Mouse (Mus musculus): Measurements from ENCODE around the gene Baiap2l2.

Baiap2l2 gene

DNA sequence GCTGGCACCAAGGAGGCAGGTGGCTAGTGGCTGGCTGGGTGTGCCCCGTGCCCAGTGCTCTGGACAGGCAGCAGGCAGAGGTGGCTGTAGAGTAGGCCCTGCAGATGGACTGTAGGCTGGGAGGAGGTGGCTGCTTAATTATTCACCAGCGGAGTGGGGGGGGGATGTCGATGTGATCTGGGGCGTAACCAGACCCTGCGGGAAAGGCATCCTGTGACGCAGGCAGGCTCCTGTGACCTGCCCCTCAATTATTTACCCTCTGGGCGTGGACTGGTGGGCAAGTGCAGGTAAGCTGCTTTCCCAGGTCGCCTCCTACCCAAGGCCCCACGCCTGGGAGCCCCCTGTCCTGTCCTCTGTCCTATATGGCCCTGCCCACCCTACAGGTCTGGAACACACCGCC, at the start of gene Baiap2l2:
TSS of gene Baiap2l2 (minus strand) at position 139 of the 400 bp plus-strand sequence.
- no peak for DNase-seq (ENCODE audit: low spot score in 2 of 2)

DNA sequence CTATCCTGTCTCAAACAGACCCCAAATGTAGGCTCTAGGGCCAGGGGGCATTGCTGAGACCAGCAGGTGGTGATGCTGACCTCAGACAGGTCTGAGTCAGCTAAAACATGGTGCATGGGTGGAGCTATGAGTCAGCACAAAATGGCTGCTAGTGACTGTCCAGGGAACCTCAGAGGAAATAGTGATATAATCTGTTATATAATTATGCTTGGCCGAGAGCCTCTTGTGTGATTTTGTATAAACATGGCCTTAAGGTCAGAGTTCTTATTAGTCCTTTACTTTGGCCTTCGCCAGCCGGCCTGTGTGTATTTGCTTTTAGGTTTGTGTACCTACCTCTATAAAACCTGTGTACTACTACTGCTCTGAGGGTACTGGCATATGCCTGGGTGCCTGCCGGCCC, 48.1 kb upstream of the Baiap2l2 start:
- DNase-seq (ENCODE audit: low spot score in 2 of 2) = no peak

DNA sequence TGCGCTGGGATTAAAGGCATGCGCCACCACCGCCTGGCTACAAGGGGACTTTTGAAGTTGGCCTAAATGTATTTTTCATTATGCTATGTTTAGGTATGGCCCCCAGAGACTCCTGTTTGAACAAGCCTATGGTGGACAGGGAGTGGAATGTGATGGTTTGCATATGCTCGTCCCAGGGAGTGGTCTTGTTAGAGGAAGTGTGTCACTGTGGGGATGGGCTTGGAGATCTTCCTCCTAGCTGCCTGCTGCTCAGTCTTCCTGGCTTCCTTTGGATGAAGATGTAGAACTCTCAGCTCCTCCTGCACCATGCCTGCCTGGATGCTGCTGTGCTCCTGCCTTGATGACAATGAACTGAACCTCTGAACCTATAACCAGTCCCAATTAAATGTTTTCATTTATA, 45.2 kb upstream of the Baiap2l2 start:
- DNase-seq (ENCODE audit: low spot score in 2 of 2) = no peak

DNA sequence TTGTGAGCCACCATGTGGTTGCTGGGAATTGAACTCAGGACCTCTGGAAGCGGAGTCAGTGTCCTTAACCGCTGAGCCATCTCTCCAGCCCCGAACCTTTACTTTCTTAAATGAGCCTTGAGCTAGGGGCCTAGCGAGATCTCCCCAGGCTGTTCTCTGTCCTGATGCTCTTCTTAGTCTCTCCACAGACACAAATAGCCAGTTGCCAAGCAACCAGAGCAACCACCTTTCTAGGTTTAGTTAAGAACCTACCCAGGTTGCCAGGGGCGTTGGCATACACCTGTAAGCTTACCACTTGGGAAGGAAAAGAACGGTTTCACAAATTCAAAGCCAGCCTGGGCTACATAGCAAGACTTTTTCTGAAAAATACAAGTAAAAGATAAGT, 44.6 kb upstream of the Baiap2l2 start:
- DNase-seq (ENCODE audit: low spot score in 2 of 2) = no peak

DNA sequence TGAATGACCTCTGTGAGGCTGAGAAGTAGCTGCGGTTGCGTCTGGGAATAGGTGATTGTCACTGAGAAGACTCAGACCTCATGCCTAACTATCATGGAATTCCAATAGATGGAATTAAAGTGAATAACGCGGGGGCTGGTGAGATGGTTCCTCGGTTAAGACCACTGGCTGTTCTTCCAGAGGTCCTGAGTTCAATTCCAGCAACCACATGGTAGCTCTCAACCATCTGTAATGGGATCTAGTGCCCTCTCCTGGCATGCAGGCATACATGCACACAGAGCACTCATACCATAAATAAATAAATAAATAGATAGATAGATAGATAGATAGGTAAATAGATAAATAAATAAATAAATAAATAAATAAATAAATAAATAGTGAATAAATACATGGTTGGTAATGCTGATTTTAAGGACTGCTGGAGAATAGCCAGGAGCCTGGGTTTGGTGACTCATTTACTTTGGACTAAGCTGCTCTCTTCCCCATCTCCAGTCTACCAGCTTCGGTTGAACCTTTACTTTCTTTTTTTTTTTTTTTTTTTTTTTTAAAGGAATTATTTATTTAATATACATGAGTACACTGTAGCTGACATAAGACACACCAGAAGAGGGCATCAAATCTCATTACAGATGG, 44.1 kb upstream of the Baiap2l2 start:
- DNase-seq (ENCODE audit: low spot score in 2 of 2) = no peak

DNA sequence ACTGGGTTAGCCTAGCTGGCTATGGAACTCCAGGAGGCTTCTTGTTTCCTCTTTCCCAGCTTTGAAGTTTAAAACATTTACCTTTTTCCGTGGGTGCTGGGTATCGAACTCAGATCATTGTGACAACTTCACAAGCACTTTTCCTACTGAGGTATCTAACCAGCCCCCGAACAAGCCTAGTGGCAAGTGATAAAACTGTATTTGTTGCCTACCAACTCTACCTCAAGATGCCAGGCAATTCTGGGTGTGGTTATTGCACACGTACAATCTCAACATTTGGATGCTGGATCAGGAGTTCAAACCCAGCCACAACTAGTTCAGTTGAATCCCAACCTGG, 43.6 kb upstream of the Baiap2l2 start:
- no peak for DNase-seq (ENCODE audit: low spot score in 2 of 2)

DNA sequence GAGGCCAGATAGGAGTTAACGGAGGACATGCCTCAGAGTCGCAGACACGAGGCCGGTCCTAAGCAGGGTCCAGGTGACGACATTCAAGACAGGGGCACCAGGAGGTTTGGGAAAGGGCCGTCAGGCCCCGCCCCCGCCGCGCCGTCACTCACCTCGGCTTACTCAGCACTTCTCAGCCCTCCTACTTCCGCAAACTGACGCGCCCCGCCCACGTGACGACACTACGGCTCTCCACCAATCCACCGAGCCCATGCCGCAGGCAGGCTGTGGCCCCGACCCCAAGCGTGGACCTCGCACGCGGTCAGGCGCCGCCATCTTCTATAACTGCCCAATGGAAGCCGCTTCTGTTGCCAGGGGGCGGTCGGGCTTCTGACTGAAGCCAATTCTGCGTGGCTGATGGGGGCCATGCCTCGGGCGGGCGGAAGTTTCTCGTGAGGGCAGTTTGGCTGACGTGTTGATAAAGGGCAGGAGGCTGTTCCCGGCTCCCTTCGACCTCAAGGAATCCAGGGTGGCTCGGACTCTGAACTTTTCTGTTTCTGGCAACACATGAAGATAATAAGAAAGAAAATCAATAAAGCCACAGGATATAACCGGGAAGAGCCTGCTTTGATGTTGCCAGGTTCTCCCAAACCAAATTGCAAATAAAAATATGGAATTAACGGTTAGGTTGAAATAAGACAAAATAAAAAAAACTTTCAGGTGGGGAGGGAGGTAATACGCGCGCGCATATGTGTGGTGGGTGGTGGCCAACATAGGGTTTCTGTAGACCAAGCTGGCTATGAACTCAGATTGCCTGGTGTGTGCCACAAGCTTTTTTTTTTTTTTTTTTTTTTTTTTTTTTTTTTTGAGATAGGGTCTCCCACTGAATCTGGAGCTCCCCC, 43.0 kb upstream of the Baiap2l2 start, which contains the start of gene Pla2g6:
TSS of gene Pla2g6 (minus strand) at position 333 of the 881 bp plus-strand sequence.
- DNase-seq (ENCODE audit: low spot score in 2 of 2) = peak; percentile 98 to 99

DNA sequence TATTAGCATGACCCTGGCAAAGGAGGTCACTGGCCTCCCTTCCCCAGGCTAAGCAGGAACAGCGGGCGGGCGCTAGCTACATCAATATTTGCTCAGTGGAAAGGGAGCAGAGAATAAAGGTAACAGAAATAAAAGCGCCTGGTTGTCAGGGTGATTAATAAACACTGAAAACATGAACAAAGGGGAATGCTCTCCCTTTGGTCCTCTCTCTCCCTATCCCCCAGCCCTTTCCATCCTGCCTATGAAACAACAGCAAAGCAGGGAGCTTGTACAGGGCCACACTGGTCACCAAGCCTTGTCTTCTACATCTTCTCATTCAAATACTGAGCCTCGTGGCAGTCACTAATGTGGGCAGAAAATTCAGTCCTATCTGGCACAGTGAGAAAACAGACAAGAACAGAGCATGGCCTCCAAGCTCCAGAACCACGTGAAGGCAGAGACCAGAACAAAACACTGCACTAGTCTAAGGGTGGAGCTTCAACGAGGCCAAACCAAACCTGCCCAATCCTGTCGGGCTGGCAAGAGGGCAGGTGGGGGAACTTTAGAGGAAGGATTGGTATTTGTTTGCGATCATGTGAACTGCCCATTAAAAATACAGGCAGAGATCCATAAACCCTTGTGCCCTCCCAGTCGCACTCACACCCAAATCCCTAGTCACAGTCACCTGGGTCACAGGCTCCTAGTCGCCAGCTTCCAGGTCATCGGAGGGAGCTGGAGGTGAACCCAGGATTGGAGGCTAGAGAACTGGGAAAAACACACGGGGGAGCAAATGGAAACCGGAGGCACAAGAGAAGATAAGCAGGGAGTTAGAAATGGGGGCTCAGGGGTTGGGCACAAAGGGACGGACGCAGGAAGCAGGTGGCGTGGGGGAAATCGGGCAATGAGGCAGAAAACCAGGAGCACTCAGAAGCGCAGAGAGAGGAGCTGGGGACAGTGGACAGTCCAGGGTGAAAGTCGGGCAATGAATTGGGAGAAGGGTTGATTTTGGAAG, 41.9 kb upstream of the Baiap2l2 start:
- DNase-seq (ENCODE audit: low spot score in 2 of 2) = no peak

DNA sequence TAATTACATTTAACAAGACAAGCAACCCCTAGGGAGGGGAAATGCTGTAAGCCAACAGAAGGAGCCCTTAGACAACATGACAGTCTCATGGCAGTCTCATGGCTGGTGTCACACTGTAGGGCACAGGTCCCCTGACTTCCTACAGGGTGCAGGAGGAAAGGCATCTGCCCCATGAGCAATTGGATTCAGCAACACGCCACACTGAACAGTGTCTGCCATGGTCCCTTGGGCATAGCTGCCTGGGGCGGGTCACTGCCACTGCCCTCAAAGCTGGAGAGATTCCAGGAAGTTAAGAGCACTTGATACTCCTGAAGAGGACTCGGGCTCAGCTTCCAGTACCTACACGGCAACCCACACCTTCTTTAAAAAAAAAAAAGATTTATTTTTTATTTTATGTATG, 40.9 kb upstream of the Baiap2l2 start:
- no peak for DNase-seq (ENCODE audit: low spot score in 2 of 2)

DNA sequence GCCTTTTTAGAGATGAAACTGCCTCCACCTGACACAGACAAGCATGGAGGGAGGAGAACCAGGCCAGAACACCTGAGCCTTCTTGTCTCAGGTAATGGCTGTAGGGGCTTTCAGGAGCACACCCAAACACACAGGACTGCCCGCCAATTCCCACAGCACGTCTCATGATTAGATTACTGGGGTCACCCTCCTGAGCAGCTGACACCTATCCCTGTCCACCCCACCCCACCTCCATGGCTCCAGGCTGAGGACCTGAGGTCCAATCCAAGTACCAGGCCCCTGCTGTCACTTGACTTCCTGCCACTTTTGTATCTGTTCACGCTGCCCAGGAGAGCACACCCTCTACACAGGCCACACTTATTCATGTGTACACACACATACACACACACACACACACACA, 40.4 kb upstream of the Baiap2l2 start:
- no peak for DNase-seq (ENCODE audit: low spot score in 2 of 2)

DNA sequence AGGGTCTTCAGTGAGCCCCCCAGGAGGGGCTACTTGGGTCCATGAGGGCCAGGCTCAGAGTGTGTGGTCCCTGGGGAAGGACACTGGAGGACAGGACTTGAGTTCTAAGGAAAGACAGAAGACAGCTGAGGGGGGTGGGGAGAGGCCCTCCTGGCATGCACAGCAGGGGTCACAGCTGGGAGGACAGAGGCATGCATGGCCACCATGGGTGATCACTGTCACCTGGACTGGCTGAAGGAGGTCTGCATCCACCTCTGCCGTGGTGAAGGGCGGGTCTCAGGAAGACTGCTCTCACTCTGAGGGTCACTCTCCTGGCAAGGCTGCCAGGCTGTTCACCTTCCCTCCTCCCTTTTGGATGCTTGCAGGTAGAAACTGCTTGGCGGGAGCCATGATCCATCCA, 39.0 kb upstream of the Baiap2l2 start:
- DNase-seq (ENCODE audit: low spot score in 2 of 2) = no peak

DNA sequence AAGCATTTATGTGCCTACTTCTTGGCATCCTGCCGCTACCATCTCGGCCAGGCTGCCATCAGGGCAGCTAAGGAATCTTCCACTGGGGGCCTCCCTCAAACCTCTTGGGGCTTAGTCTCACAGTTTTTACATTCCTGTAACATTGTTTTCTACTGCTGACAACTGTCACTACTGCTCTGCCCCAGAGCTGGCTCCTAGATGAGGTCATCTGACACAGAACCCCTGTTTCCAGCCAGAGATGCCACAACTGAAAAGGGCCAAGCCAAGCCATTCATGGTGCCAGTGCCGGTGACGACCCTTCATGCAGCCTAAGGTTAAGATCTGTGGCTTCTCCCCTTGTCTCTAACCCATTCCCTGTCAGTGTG, 38.4 kb upstream of the Baiap2l2 start:
- DNase-seq (ENCODE audit: low spot score in 2 of 2) = no peak

DNA sequence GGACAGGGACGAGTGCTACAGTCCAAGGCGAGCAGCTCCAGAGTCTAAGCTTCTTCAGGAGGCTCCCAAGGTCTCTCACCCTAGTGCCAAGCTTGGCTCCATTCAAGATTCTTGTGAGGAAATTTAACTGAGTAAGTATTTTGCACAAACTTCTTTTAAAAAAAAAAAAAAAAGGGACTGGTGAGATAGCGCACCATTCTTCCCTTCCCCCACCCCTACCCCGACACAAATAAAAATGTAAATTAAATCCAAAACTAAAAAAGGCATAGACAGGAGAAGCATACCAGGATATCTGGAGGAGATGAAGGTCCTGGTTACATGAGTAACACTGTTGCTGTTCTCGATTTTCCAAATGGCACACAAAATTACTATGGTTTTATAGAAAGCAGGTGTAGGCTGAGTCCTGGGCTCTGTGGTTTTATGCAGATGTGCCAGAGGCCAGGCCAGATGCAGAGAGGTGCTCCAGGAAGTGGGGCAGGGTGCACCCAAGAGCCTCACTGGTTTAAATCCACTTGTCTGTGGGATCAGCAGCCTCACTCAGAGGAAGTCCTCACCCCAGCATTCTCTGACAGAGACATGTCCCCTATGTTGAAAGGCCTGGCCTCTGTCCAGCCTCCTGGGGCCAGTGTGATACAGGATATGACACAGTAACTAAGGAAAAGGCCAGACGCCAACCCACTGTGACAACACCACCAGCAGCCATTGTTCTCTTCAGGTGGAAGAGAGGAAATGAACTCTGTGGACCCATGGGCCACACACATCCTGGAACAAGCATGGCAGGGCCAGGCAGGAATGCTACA, 37.9 kb upstream of the Baiap2l2 start:
- DNase-seq (ENCODE audit: low spot score in 2 of 2) = no peak

DNA sequence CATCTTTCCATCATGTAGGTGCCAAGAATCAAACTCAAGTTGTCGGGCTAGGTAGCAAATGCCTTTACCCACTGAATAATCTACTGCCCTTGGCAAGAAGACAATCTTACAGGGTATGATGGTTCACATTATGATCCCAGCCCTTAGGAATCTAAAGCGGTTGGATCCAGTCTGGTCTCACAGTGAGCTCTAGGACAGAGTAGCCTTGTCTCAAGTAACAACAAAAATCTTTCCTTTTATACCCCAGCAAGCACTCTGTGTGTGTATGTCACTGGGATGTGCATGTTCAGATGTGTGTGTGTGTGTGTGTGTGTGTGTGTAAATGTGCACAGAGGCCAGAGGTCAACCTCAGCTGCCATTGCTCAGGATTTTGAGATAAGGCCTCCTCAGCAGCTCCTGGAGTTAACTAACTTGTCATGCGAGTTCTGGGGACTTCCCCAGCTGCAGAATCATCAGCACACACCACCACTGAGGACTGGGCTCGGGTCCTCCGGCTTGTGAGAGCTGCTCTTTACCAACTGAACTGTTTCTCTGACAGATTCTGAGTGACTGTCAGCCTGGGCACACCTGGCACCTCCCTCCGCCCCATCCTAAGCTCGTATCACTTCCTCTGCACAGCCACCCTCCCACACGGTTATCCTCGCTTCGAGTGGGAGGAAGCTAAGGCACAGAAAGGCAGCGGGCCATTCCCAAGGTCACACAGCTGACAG, 37.1 kb upstream of the Baiap2l2 start:
- DNase-seq (ENCODE audit: low spot score in 2 of 2) = no peak

DNA sequence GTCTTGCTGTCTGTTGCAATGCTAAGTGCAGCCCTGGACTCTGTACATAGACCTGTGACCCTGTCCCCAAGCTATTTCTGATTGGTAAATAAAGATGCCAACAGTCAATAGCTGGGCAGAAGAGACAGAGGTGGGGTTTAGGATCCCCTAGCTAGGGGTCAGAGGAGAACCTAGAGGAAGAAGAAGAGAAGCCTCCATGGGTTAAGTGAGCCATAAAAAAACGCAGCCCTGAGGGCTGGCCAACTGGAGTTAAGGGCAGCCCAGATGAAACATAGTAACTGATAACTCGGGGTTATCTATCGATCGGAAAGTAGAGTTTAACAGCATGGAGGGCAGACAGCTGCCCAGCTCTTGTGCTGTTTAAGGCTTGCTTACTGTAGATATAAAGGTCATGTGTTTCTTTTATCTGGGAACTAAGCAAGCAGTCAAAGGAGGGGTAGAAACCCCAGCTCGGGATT, 36.4 kb upstream of the Baiap2l2 start:
- DNase-seq (ENCODE audit: low spot score in 2 of 2) = no peak

DNA sequence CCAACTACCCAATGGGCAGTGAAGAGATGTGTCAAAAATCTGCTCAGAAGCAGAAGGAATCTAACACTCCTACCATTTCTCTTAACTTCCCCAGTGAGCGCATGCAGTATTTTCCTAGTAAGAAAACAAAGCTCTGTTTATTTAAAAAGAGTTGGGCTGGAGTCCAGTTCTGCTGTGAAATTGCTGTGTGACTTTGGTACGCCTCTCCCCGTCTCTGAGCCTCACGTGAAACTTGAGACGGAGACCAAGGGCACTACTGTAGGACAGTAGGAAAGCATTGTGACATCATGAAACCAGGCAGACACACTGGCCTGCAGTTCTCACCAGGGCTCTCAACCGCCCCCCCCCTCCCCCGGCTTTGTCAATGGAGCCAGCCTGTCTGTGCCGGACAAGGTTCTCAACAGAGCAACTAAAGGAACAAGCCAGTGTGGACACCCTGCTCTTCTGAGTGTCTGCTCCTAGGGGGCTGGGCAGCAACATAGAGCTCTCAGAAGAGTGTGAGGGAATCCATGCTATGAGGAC, 28.6 kb upstream of the Baiap2l2 start:
- DNase-seq (ENCODE audit: low spot score in 2 of 2) = no peak

DNA sequence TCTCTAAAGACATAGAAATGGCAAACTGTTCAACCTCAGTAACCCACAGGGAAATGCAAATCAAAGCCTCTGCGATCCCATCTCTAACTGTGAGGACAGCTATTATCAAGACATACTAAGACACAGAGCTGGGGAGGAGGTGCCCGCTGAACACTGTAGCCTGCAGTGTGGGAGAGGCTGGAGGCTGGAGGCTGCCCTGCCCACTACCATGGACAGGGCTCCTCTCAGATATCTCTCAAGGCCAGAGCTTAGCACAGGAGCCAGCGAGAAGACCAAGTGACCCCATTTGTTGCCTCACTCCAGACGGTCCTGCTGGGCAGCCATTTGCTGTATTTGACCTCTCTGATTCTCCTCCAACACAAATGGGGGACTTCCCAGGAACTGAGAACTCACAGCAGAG, 22.5 kb upstream of the Baiap2l2 start:
- DNase-seq (ENCODE audit: low spot score in 2 of 2) = no peak

DNA sequence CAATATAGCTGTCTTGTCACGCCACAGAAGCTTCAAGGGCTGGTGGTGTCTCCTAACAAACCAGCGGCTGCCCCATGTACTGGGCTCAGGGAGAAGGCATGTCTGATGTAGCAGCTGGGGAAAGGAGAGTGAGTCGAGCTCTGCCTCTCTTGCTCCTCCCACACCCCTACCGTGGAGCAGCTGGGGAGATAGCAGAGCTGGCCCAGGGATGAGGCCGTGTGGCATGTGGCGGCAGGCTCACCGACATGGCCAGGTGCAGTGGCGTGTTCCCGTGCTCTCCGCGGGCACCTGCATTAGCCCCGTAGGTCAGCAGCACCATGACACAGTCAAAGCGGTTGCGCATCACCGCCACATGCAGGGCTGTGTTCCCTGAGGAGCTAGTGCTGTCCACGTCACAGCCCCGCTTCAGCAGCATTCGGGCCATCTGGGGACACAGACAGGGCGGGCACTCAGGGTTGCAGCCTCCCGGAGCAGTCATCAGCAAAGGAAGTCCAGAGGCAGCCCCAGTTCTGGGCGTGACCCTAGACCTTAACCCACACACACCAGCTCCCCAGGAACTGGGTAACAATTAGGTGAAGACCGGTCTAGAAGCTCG, 20.8 kb upstream of the Baiap2l2 start:
- DNase-seq (ENCODE audit: low spot score in 2 of 2) = no peak

DNA sequence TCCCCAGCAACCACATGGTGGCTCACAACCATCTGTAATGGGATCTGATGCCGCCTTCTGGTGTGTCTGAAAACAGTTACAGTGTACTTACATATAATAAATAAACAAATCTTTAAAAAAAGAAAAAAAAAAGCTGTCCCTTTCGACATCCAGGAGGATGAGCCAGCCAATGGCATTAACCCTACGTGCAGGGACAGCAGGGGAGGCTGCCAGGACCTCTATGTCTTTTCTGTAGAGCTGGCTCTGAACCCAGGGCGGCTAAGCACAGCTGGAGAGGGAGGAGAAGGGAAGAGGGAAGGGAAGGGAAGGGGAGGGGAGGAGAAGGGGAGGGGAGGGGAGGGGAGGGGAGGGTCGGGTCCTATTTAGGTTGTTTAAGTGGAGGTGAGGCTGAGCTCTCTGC, 19.5 kb upstream of the Baiap2l2 start:
- DNase-seq (ENCODE audit: low spot score in 2 of 2) = no peak

DNA sequence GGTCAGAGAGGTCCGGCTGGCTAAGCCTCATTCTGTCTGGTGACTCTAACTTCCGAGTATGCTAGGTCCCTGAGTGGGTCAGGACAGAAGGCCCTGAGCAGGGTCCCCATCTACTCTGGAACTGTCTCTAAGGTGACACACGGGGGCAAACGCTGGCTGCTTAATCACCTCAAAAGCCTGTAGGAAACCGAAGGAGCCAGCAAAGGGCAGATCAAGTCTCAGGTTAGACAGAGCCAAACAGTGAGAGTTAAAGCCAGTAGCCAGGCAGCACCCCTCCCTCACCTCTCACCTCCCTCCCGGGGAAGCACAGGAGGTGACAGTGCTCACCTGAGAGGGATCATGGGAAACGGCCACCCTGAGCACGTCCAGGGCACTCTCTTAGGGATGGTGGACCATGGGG, 18.4 kb upstream of the Baiap2l2 start:
- DNase-seq (ENCODE audit: low spot score in 2 of 2) = no peak

All from urinary bladder, postnatal 4 days (tissue).